Mouse (Mus musculus): ENCODE results near the gene Hdac4. TPM values are rescaled to one million over a fixed set of nuclear protein-coding genes. Genes with fewer than 3 reads are reported as not detected.

Hdac4 gene
- polyA plus RNA-seq, 1 experiment from 2014 or later = 11.3 TPM

DNA sequence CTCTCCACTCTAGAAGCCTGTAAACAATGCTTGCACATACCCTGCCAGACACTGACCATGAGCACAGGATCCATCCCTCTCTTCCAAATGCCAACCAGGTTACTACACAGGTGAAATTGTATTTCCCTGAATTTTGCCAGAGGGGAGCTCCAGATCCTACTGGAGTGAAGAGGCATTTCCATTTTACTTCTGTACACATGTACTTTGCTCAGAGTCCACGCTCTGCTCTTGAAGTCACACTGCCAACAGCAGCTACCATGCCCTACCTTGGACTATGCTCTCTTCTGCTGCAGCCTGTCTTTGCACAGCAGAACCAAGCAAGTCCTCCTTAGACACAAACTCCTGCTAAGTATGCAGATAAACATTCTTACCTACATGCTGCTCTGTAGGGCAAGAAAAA, 206.6 kb downstream of the Hdac4 start:
- H3K4me2 ChIP-seq (ENCODE audit: low read depth, low read length) = no peak overlapping the region
- peaks cover 4% of the 10 kb centered on the region; the same call in 1 of the 2 replicates for H3K36me3 ChIP-seq (ENCODE audit: control insufficient read depth, insufficient read depth, low read length)
- ATAC-seq = peak; percentile 89
- H3K27ac ChIP-seq (ENCODE audit: low read length) = no peak overlapping the region; the same call in 1 of the 2 replicates
- no peaks in the 10 kb centered on the region for H3K4me1 ChIP-seq (ENCODE audit: control insufficient read depth, insufficient read depth, low read length)
- H3K4me3 ChIP-seq (ENCODE audit: low read length) = no peak overlapping the region
- H3K27me3 ChIP-seq (replicated peaks; ENCODE audit: control insufficient read depth, insufficient read depth, low read length) = no peaks in the 10 kb centered on the region
- no peak overlapping the region for H3K9ac ChIP-seq (ENCODE audit: low read depth, low read length)
- no peaks in the 10 kb centered on the region for H3K9me3 ChIP-seq (ENCODE audit: control insufficient read depth, low read length)
- WGBS = 75% methylated on average over 1 of the region's 1 CpGs

DNA sequence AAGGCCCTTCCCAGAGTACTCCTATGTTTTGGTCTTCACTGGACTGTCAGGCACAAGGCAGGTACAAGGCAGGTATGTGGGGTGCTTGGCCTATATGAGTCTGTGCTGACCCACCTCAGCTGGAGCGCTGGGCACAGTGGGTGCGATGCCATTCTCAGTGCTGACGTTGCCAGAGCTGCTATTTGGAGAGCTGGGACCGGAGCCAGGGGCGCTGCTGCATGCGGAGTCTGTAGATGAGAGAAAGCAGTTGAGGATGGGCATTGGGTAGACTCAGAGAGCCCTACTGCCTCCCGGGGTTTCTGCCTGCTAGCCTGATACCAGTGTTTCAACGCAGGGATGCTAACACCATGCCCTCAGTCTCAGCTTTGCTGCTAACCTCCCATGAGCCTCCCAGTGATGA, 208.1 kb downstream of the Hdac4 start:
- Histone ChIP-seq H3K9ac (ENCODE audit: low read depth, low read length) (no peak overlapping the region), H3K27me3 (replicated peaks; ENCODE audit: control insufficient read depth, insufficient read depth, low read length) (no peaks in the 10 kb centered on the region), H3K36me3 (ENCODE audit: control insufficient read depth, insufficient read depth, low read length) (peaks cover 4% of the 10 kb centered on the region; the same call in 1 of the 2 replicates), H3K27ac (ENCODE audit: low read length) (no peak overlapping the region), H3K9me3 (ENCODE audit: control insufficient read depth, low read length) (no peaks in the 10 kb centered on the region), H3K4me1 (ENCODE audit: control insufficient read depth, insufficient read depth, low read length) (no peaks in the 10 kb centered on the region), H3K4me2 (ENCODE audit: low read depth, low read length) (no peak overlapping the region), H3K4me3 (ENCODE audit: low read length) (no peak overlapping the region)
- ATAC-seq = no peak
- 93% methylated on average over 8 of the region's 8 CpGs for WGBS

DNA sequence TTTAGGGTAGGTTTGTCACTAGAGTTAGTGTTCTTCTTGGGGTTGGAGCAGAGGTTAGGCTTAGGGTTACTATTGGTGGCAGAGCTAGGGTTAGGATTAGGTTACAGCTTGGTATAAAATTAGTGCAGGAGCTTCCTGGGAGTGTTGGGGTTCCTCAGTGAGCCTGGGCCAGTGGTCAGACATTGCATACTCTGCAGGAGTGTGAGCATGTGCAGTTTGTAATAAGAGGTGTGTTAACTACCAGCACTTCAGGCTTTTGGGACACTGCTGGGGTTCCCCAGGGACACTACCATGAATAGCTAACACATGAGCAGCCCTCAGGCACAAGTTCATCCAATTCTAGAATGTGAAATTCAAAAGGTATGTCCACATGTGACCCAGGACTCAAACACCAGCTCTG, 209.7 kb downstream of the Hdac4 start:
- H3K9ac ChIP-seq (ENCODE audit: low read depth, low read length) = no peak overlapping the region
- H3K36me3 ChIP-seq (ENCODE audit: control insufficient read depth, insufficient read depth, low read length) = no peaks in the 10 kb centered on the region; the same call in 1 of the 2 replicates
- H3K4me2 ChIP-seq (ENCODE audit: low read depth, low read length) = no peak overlapping the region
- H3K9me3 ChIP-seq (ENCODE audit: control insufficient read depth, low read length) = no peaks in the 10 kb centered on the region
- ATAC-seq = no peak
- H3K4me3 ChIP-seq (ENCODE audit: low read length) = no peak overlapping the region
- H3K27ac ChIP-seq (ENCODE audit: low read length) = no peak overlapping the region
- H3K27me3 ChIP-seq (replicated peaks; ENCODE audit: control insufficient read depth, insufficient read depth, low read length) = no peaks in the 10 kb centered on the region
- no peaks in the 10 kb centered on the region for H3K4me1 ChIP-seq (ENCODE audit: control insufficient read depth, insufficient read depth, low read length)

DNA sequence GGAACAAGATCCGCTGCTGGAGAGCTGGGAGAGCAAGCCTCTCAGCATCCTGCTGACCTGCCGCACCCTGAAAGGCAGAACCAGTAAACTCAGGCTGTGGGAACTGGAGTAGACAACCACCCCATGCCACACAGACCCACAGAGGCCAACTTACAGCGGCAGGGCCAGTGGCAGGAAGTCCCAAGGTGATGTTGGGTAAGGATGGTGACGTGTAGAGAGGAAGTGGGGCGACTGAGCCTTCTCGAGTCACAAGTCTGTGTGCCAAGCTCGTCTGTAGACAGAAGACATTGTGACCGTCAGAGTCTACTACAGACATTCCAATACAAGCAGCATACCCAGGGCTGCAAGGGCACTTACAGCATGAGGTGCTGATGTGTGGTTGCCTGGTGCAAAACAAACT, 211.0 kb downstream of the Hdac4 start:
- no peak overlapping the region for H3K4me3 ChIP-seq (ENCODE audit: low read length)
- no peak overlapping the region for H3K9ac ChIP-seq (ENCODE audit: low read depth, low read length)
- H3K27me3 ChIP-seq (replicated peaks; ENCODE audit: control insufficient read depth, insufficient read depth, low read length) = no peaks in the 10 kb centered on the region
- H3K27ac ChIP-seq (ENCODE audit: low read length) = no peak overlapping the region
- H3K4me1 ChIP-seq (ENCODE audit: control insufficient read depth, insufficient read depth, low read length) = no peaks in the 10 kb centered on the region
- no peaks in the 10 kb centered on the region for H3K9me3 ChIP-seq (ENCODE audit: control insufficient read depth, low read length)
- 82% methylated on average over 8 of the region's 8 CpGs for WGBS
- no peak overlapping the region for H3K4me2 ChIP-seq (ENCODE audit: low read depth, low read length)
- H3K36me3 ChIP-seq (ENCODE audit: control insufficient read depth, insufficient read depth, low read length) = no peaks in the 10 kb centered on the region; the same call in 1 of the 2 replicates
- no peak for ATAC-seq

DNA sequence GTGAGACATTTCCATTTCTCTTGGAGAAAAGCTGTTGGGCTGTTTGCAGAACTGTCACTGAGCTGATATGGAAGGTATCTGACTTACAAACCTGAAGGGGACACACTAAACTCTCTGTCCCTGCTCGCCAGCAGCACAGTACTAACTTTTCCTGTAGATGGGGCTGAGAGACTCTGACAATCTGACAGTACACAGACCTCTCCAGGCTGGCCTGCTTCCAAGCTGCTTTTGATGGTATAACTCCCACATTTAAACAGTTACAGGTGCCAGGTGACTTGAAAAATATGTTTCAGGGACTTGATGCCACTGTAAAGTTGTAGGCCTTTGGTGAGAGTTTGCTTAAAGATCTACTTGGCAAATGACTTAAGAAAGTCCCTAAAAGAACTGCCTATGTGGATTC, 214.1 kb downstream of the Hdac4 start:
- Histone ChIP-seq H3K27ac (ENCODE audit: low read length) (no peak overlapping the region), H3K9ac (ENCODE audit: low read depth, low read length) (no peak overlapping the region), H3K4me2 (ENCODE audit: low read depth, low read length) (no peak overlapping the region), H3K4me1 (ENCODE audit: control insufficient read depth, insufficient read depth, low read length) (no peaks in the 10 kb centered on the region), H3K9me3 (ENCODE audit: control insufficient read depth, low read length) (no peaks in the 10 kb centered on the region), H3K36me3 (ENCODE audit: control insufficient read depth, insufficient read depth, low read length) (no peaks in the 10 kb centered on the region), H3K4me3 (ENCODE audit: low read length) (no peak overlapping the region), H3K27me3 (replicated peaks; ENCODE audit: control insufficient read depth, insufficient read depth, low read length) (no peaks in the 10 kb centered on the region)
- ATAC-seq = no peak
- WGBS = 53% methylated on average over 1 of the region's 1 CpGs

DNA sequence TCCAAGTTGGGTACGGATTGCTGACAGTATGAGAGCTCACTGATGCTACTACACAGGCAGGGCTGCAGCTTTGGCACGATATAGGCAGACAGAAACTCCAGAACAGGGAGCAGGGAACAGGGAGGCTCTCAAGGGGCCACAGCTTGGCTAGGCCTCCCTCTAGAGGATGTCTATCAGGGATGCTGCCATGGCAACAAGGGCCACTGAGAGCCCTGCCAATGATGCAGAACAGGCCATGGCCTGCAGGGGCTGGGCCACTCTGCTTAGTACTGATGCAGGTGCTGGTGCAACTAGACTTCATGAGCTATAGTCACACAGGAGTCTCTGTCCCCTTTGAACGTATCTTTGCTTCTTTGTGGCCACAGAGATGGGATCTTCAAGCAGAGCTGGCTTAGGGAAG, 217.1 kb downstream of the Hdac4 start:
- H3K9ac ChIP-seq (ENCODE audit: low read depth, low read length) = no peak overlapping the region
- no peak overlapping the region for H3K4me3 ChIP-seq (ENCODE audit: low read length)
- no peaks in the 10 kb centered on the region for H3K27me3 ChIP-seq (replicated peaks; ENCODE audit: control insufficient read depth, insufficient read depth, low read length)
- H3K4me2 ChIP-seq (ENCODE audit: low read depth, low read length) = no peak overlapping the region
- no peaks in the 10 kb centered on the region for H3K9me3 ChIP-seq (ENCODE audit: control insufficient read depth, low read length)
- WGBS = 81% methylated on average over 3 of the region's 3 CpGs
- H3K4me1 ChIP-seq (ENCODE audit: control insufficient read depth, insufficient read depth, low read length) = no peaks in the 10 kb centered on the region
- ATAC-seq = no peak
- no peaks in the 10 kb centered on the region for H3K36me3 ChIP-seq (ENCODE audit: control insufficient read depth, insufficient read depth, low read length)
- H3K27ac ChIP-seq (ENCODE audit: low read length) = no peak overlapping the region

DNA sequence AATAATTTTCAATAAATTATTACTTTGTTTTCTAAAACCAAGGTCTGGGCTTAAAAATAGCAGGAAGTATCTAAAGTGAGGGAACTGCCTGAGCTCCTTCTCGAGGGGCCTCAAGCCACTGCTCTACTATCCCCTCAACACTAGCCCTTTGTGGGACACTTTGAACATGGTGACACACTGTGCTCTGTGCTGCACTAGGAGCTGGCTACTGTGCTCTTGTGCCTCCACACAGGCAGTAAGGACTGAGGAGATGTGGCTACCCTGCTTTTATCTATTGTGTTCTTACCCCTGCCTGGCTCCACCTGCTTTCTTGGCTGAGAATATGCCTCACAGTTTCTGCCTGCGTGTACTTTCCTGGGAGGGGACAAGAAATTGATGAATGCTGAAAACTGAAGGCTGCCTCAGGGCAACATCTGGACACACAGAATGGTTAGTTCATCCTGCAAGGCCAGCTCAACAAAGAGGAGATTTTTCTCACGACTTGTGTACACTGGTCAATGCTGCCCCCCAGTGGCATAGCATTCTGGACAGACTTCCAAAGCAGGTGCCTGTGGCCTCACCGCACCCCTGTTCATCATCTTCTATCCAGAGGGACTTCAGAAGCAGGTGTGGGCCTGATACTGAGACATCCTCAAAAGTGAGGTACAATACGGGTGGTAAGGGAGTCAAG, 226.7 kb downstream of the Hdac4 start:
- Histone ChIP-seq H3K36me3 (ENCODE audit: control insufficient read depth, insufficient read depth, low read length) (peaks cover 5% of the 10 kb centered on the region; the same call in 1 of the 2 replicates), H3K27ac (ENCODE audit: low read length) (no peak overlapping the region), H3K4me2 (ENCODE audit: low read depth, low read length) (no peak overlapping the region), H3K4me3 (ENCODE audit: low read length) (no peak overlapping the region), H3K9ac (ENCODE audit: low read depth, low read length) (no peak overlapping the region), H3K27me3 (replicated peaks; ENCODE audit: control insufficient read depth, insufficient read depth, low read length) (no peaks in the 10 kb centered on the region), H3K4me1 (ENCODE audit: control insufficient read depth, insufficient read depth, low read length) (no peaks in the 10 kb centered on the region), H3K9me3 (ENCODE audit: control insufficient read depth, low read length) (no peaks in the 10 kb centered on the region)
- no peak for ATAC-seq
- WGBS = 62% methylated on average over 5 of the region's 5 CpGs

DNA sequence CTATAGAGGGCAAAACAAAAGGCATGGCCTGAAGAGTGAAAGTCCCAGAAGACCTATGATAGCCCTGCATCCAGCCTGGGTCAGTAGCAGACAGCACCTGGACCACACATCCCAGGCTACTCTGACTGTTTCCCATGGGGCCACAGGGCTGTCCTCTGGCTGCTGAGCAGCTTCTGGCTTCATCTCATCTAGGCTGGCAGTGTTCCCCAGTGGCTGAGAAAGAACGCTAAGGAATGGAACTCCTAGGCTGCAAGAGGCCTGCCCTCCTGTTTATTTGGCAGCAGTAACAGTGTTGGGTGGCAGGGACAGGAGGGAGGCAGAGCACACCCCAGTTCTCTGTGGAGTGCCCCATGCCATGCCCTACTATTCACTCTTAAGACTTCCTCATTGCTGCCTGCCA, 228.5 kb downstream of the Hdac4 start:
- Histone ChIP-seq H3K9ac (ENCODE audit: low read depth, low read length) (no peak overlapping the region), H3K36me3 (ENCODE audit: control insufficient read depth, insufficient read depth, low read length) (peaks cover 3% of the 10 kb centered on the region; the same call in 1 of the 2 replicates), H3K4me3 (ENCODE audit: low read length) (no peak overlapping the region), H3K27ac (ENCODE audit: low read length) (no peak overlapping the region), H3K4me2 (ENCODE audit: low read depth, low read length) (no peak overlapping the region), H3K9me3 (ENCODE audit: control insufficient read depth, low read length) (no peaks in the 10 kb centered on the region), H3K27me3 (replicated peaks; ENCODE audit: control insufficient read depth, insufficient read depth, low read length) (no peaks in the 10 kb centered on the region), H3K4me1 (ENCODE audit: control insufficient read depth, insufficient read depth, low read length) (no peaks in the 10 kb centered on the region)
- 83% methylated on average over 1 of the region's 1 CpGs for WGBS
- ATAC-seq = no peak

DNA sequence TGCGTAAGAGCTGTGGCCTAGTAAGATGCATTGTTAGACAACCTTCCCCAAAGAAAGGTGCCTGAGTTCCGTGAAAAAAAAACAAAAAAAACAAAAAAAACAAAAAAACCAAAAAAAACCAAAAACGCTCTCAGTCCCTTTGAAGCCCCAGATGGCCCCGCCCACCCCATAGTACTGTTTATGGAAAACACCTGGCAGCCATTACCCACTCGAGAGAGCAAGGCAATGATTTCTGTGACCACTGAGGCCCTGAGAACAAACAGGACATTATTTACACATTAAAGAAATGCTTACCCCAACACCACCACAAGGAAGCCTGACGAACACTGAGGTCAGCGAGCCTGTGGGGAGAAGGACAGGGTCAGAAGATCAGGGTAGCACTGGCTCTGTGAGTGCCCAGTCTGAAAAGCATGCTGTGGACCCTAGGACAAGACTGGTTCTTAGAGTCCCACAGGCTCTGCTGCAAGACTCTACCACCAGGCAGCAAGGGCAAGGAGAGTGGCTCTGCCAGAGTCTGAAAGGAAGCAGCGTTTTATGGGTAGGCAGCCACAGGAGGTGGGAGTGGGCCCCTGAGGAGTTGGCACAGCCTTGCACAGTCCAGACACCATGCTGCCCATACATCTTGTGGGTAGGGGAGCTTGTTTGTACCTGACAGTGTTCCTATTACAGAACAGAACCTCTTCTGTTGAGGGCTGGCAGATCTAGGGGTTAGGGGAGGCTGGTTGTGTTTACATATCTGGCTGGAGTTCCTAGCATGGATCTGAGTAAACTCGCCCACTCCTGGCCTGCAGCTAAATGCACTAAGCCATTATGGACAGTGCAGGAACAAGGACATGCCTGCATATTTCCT, 230.8 kb downstream of the Hdac4 start:
- Histone ChIP-seq H3K9ac (ENCODE audit: low read depth, low read length) (no peak overlapping the region), H3K36me3 (ENCODE audit: control insufficient read depth, insufficient read depth, low read length) (peaks cover 3% of the 10 kb centered on the region; the same call in 1 of the 2 replicates), H3K4me1 (ENCODE audit: control insufficient read depth, insufficient read depth, low read length) (no peaks in the 10 kb centered on the region), H3K27me3 (replicated peaks; ENCODE audit: control insufficient read depth, insufficient read depth, low read length) (no peaks in the 10 kb centered on the region), H3K4me2 (ENCODE audit: low read depth, low read length) (no peak overlapping the region), H3K27ac (ENCODE audit: low read length) (no peak overlapping the region), H3K9me3 (ENCODE audit: control insufficient read depth, low read length) (no peaks in the 10 kb centered on the region), H3K4me3 (ENCODE audit: low read length) (no peak overlapping the region)
- no peak for ATAC-seq
- WGBS = 67% methylated on average over 9 of the region's 9 CpGs

Measured in intestine, embryonic 16.5 days (tissue).